Mouse (Mus musculus) small intestine, adult 2 months (tissue): ENCODE results near the gene Fam53b.

ENCODE experiments used
- CTCF ChIP-seq: fragments of 200-500 bp; IDR thresholded peaks from 2 replicates; pipeline ENCODE4 v1.5.1; 2012; ENCODE audit warnings: low read depth, mild to moderate bottlenecking, control low read depth, inconsistent platforms, low read length, moderate library complexity, mixed read lengths; ENCODE audit not compliant: insufficient replicate concordance, insufficient read length; ENCODE audit errors: extremely low read depth
- POLR2A ChIP-seq: fragments of 200-500 bp; IDR thresholded peaks from 2 replicates; pipeline ENCODE4 v1.6.1; 2012; ENCODE audit warnings: low read depth, mild to moderate bottlenecking, control low read depth, inconsistent platforms, low read length, moderate library complexity

GRCm38 (mm10) chr7:132809721-132810120 lies 4.0 kb downstream of the Fam53b start:
- TF ChIP-seq CTCF = no peak
- no peak for TF ChIP-seq POLR2A
